In the genomic region with DNA sequence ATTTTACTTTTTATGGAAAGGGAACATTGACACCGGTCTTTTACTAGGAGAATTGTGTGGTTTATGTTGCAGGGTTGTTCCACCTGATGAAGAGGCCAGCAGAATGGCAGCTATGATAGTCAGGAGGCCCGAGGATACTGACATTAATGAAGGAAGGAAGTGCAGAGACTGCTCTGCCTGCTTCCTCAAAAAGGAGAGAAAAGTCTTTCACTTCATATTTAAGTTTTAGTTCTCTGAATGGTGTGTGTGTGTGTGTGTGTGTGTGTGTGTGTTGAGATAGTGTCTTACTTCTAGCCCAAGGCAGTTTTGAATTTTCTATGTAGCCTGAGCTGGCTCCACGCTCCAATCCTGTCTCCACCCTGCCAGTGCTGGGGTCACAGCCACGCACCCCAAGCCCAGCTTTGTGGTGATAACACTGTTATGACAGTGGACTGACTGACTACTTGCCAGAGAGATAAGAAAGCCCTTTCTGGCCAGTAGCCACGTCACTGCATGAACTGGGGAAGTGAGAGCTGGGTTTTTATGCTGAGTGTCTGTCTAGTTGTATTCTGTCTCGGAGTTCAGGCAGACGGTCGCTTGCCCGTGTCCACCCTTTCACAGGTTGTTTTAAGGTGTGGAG, we compare ENCODE assay signal across 8 mouse cellular contexts.
DNase-seq lines count a peak whose midpoint lies in the region; ATAC-seq lines count a peak whose summit lies in the region.
"Had no signal": no experiment of that assay in that cellular context is flagged by ENCODE, and none has a peak within 500 bp of the region (broad histone marks: within the 10 kb centered on the region; RNA-seq: fewer than 3 reads in every experiment).

No protein-coding gene starts in this region.

- DNase-seq in testis, postnatal 10 days (ENCODE audit: low spot score) = peak; percentile 46
- DNase-seq in testis, postnatal 14 days (ENCODE audit: low spot score) = no peak
- DNase-seq in forebrain, embryonic 10.5 days (ENCODE audit: extremely low spot score, low spot score) = no peak
- DNase-seq in c-Kit-positive CD71-positive TER-119-positive erythroid progenitor cells, embryonic 14.5 days (ENCODE audit: low spot score) = no peak
- DNase-seq in left cerebral cortex, adult 8-10 months (ENCODE audit: low spot score in 2 of 2) = no peak
- DNase-seq: gastrocnemius, postnatal 36 days had no signal

- no peak for ATAC-seq in heart, embryonic 11.5 days (replicated peaks; ENCODE audit: insufficient number of reproducible peaks, low FRiP score, low TSS enrichment)
- ATAC-seq in lung, embryonic 16.5 days (ENCODE audit: low read depth) = peak; percentile 41; the same call in 1 of the 2 replicates

- peaks cover 14% of the 10 kb centered on the region for H3K4me1 ChIP-seq in heart, embryonic 11.5 days (ENCODE audit: control insufficient read depth, insufficient read depth, low read length)
- H3K4me1 ChIP-seq in lung, embryonic 16.5 days (replicated peaks; ENCODE audit: control insufficient read depth, insufficient read depth, low read length) = peaks cover 7% of the 10 kb centered on the region; the same call in 1 of the 2 replicates
- H3K4me1 ChIP-seq in forebrain, embryonic 10.5 days = peaks cover 5% of the 10 kb centered on the region

- no peaks in the 10 kb centered on the region for H3K27me3 ChIP-seq in heart, embryonic 11.5 days (ENCODE audit: control insufficient read depth, insufficient read depth, low read length)
- no peaks in the 10 kb centered on the region for H3K27me3 ChIP-seq in lung, embryonic 16.5 days (ENCODE audit: control insufficient read depth, insufficient read depth, low read depth, low read length)
- H3K27me3 ChIP-seq in forebrain, embryonic 10.5 days (ENCODE audit: poor library complexity, severe bottlenecking) = no peaks in the 10 kb centered on the region

- no peak overlapping the region; the same call in 1 of the 2 replicates for H3K4me2 ChIP-seq in heart, embryonic 11.5 days
- no peak overlapping the region for H3K4me2 ChIP-seq in lung, embryonic 16.5 days (ENCODE audit: low read depth, low read length)

- H3K4me3 ChIP-seq in heart, embryonic 11.5 days (ENCODE audit: low read depth, low read length) = no peak overlapping the region
- H3K4me3 ChIP-seq in lung, embryonic 16.5 days (ENCODE audit: low read length) = no peak overlapping the region
- no peak overlapping the region for H3K4me3 ChIP-seq in forebrain, embryonic 10.5 days

- whole genome bisulfite sequencing in heart, embryonic 11.5 days (ENCODE audit: insufficient replicate concordance) = 35% methylated on average over 9 of the region's 9 CpGs
- 43% methylated on average over 9 of the region's 9 CpGs for WGBS in lung, embryonic 16.5 days
- WGBS in forebrain, embryonic 10.5 days = 86% methylated on average over 9 of the region's 9 CpGs

- H3K9ac ChIP-seq in heart, embryonic 11.5 days (ENCODE audit: low read depth, low read length) = no peak overlapping the region
- no peak overlapping the region for H3K9ac ChIP-seq in lung, embryonic 16.5 days (ENCODE audit: low read length)

- H3K9me3 ChIP-seq in heart, embryonic 11.5 days (replicated peaks; ENCODE audit: control insufficient read depth, low read length) = peaks cover 5% of the 10 kb centered on the region
- H3K9me3 ChIP-seq in lung, embryonic 16.5 days (ENCODE audit: control insufficient read depth, low read length) = 0 out of 2 replicates have a peak, but pooled peaks cover 4% of the 10 kb centered on the region
- H3K9me3 ChIP-seq in forebrain, embryonic 10.5 days = peaks cover 6% of the 10 kb centered on the region

- 0 out of 2 replicates have a peak overlapping the region, but pooled peaks have one; percentile 22 for H3K27ac ChIP-seq in heart, embryonic 11.5 days (ENCODE audit: low read depth, low read length)
- no peak overlapping the region for H3K27ac ChIP-seq in lung, embryonic 16.5 days (ENCODE audit: low read length)
- no peak overlapping the region for H3K27ac ChIP-seq in forebrain, embryonic 10.5 days

- no peaks in the 10 kb centered on the region; the same call in 1 of the 2 replicates for H3K36me3 ChIP-seq in heart, embryonic 11.5 days (ENCODE audit: control insufficient read depth, insufficient read depth, low read length)
- 0 out of 2 replicates have a peak, but pooled peaks cover 2% of the 10 kb centered on the region for H3K36me3 ChIP-seq in lung, embryonic 16.5 days (ENCODE audit: control insufficient read depth, insufficient read depth, low read length)
- H3K36me3 ChIP-seq in forebrain, embryonic 10.5 days (replicated peaks) = peaks cover 6% of the 10 kb centered on the region; the same call in 1 of the 2 replicates
